Mouse (Mus musculus): ENCODE results near the gene Olfr648.

- TF ChIP-seq CTCF (IDR thresholded peaks at IDR 0.05; ENCODE audit: low read depth): no peak
- no peak for TF ChIP-seq EP300 (IDR thresholded peaks at IDR 0.05; ENCODE audit: low read depth)
Observed at GRCm38 (mm10) chr7:104206197-104206596, 23.0 kb upstream of the Olfr648 start.
